Mouse (Mus musculus) lung, adult 2 months (tissue): ENCODE results near the gene Pcdh7.

Source experiments
- CTCF ChIP-seq: fragments of 200-500 bp; IDR thresholded peaks from 2 replicates; pipeline ENCODE4 v1.5.1; 2011; ENCODE audit warnings: mild to moderate bottlenecking, low read length, control low read depth; ENCODE audit not compliant: insufficient read depth
- POLR2A ChIP-seq: fragments of 200-500 bp; IDR thresholded peaks from 2 replicates; pipeline ENCODE4 v1.6.1; 2011; ENCODE audit warnings: low read depth, mild to moderate bottlenecking, control low read depth, low read length, borderline replicate concordance; ENCODE audit errors: extremely low read depth

GRCm38 (mm10) chr5:57768469-57769022 lies 50.8 kb downstream of the Pcdh7 start:
- no peak for TF ChIP-seq CTCF
- TF ChIP-seq POLR2A, result no peak
